Mouse (Mus musculus): ENCODE measurements at regions not wholly inside any gene's neighbourhood (a gene's known extent, or its start where the extent isn't known, plus 50 kb on each side); places are given as distances from the start of the nearest gene placed in this dataset.

- Histone ChIP-seq H3K9ac (no peak overlapping the region), H3K36me3 (no peaks in the 10 kb centered on the region), H3K4me2 (no peak overlapping the region), H3K4me1 (replicated peaks) (0 out of 2 replicates have a peak, but pooled peaks cover 4% of the 10 kb centered on the region), H3K4me3 (no peak overlapping the region), H3K27me3 (no peaks in the 10 kb centered on the region), H3K9me3 (no peaks in the 10 kb centered on the region), H3K27ac (replicated peaks) (no peak overlapping the region)
- 75% methylated on average over 4 of the region's 4 CpGs for WGBS
- ATAC-seq (ENCODE audit: low FRiP score, low read depth) = no peak
Measured at GRCm38 (mm10) chr1:92776353-92776752, 55.1 kb upstream of the Gpc1 start.

- H3K4me1 ChIP-seq (replicated peaks) = 0 out of 2 replicates have a peak, but pooled peaks cover 4% of the 10 kb centered on the region
- 88% methylated on average over 3 of the region's 3 CpGs for WGBS
Measured at GRCm38 (mm10) chr1:92775908-92776307, 55.5 kb upstream of the Gpc1 start.

DNA sequence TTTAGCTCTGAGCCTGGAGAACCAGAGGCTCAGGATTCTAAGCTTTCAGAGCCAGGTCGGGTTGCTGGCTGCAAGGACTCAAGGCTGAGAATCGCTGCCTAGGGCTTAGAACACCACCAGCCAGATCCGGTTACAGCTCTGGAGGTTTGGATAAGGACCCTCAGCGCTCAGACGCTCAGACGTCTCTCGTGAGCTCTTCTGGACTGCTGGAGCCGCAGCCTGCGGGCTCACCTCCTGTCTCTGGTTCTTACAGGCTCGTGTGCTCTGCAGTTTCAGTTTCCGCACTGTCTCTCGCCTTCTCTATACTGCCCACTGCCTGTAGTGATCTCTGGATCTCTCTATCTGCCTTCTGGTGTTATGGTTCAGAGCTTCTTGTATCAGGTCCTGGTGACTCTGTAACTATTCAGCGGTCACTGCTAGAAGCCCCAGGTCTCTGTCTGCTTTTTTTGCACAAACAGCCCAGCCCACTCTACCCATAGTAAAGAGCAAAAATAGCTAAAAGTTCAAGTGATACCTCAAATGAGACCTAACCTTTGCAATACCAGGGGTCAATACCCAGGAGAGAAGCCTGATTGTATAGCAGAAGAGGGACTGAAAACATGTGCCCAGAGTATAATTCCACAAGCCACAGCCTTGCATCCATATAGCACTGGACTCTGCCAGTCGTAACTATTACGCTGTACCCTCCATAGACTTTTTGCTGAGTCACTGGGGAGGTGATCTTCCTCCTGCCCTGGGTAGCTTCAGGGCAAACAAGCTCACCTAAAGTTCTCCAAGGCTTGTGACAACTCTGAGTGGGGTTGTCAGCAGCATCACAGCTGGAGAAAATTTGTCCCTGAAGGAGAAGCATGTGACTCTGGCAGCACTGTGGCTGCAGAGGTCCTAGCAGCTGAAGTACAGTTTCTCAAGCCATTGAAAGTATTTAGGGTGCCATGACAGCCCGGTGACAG lies 56.4 kb upstream of the Gpc1 start:
- H3K27me3 ChIP-seq = no peaks in the 10 kb centered on the region
- H3K36me3 ChIP-seq = no peaks in the 10 kb centered on the region
- no peak overlapping the region for H3K4me3 ChIP-seq
- no peaks in the 10 kb centered on the region for H3K9me3 ChIP-seq
- H3K4me2 ChIP-seq = no peak overlapping the region
- no peak for ATAC-seq (ENCODE audit: low FRiP score, low read depth)
- WGBS = 50% methylated on average over 16 of the region's 16 CpGs
- H3K4me1 ChIP-seq (replicated peaks) = peaks cover 9% of the 10 kb centered on the region
- no peak overlapping the region for H3K9ac ChIP-seq
- H3K27ac ChIP-seq (replicated peaks) = no peak overlapping the region

More at GRCm38 (mm10) chr1:92775908-92776307, 55.5 kb upstream of the Gpc1 start:
- no peak for ATAC-seq (ENCODE audit: low FRiP score, low read depth)
- no peak overlapping the region for H3K27ac ChIP-seq (replicated peaks)
- no peak overlapping the region for H3K4me3 ChIP-seq
- no peak overlapping the region for H3K9ac ChIP-seq
- no peaks in the 10 kb centered on the region for H3K9me3 ChIP-seq
- H3K36me3 ChIP-seq = no peaks in the 10 kb centered on the region
- H3K4me2 ChIP-seq = no peak overlapping the region
- H3K27me3 ChIP-seq = no peaks in the 10 kb centered on the region

DNA sequence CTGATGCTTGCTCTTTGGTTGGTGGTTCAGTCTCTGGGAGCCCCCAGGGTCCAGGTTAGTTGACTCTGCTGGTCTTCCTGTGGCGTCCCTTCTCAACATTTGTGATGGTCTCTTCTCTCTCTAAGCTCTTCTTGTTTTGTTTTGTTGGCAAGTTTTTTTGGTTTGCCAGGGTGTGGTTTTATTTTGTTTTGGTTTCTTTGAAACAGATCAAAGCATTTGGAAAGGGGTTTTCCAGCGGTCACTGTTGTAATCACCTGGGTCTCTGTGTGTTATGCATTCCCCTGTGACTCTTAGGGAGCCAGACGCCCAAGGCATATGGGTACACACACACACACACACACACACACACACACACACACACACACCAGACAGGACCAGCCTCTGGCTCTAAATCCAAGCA lies 57.4 kb upstream of the Gpc1 start:
- H3K36me3 ChIP-seq = no peaks in the 10 kb centered on the region

DNA sequence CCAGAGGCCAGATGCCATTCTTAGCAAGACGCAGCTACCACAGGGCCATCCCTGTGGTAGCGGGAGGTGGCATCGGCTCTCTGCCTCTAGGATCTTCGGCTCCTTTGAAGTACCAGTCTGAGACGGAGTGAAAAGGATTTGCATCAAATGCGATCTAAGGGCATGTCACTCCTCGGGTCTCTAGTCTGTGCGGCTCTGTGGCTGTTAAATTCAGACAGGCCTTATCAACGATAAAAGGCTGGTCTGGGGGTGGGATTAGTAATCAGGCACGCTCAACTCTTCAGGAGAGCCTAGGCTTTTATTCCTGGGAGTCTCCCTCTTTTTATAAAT lies 58.7 kb upstream of the Gpc1 start:
- no peak for ATAC-seq (ENCODE audit: low FRiP score, low read depth)
- no peaks in the 10 kb centered on the region for H3K36me3 ChIP-seq
- no peaks in the 10 kb centered on the region for H3K27me3 ChIP-seq
- H3K4me1 ChIP-seq (replicated peaks) = peaks cover 18% of the 10 kb centered on the region
- H3K4me2 ChIP-seq = no peak overlapping the region
- WGBS = 65% methylated on average over 10 of the region's 10 CpGs
- no peak overlapping the region for H3K27ac ChIP-seq (replicated peaks)
- no peak overlapping the region for H3K9ac ChIP-seq
- H3K4me3 ChIP-seq = no peak overlapping the region
- H3K9me3 ChIP-seq = no peaks in the 10 kb centered on the region

More for the DNA sequence above, 57.4 kb upstream of the Gpc1 start:
- Histone ChIP-seq H3K4me3 (no peak overlapping the region), H3K27me3 (no peaks in the 10 kb centered on the region), H3K9me3 (no peaks in the 10 kb centered on the region), H3K4me1 (replicated peaks) (peaks cover 18% of the 10 kb centered on the region), H3K27ac (replicated peaks) (no peak overlapping the region), H3K9ac (no peak overlapping the region), H3K4me2 (no peak overlapping the region)
- ATAC-seq (ENCODE audit: low FRiP score, low read depth) = no peak
- WGBS = 81% methylated on average over 3 of the region's 3 CpGs

DNA sequence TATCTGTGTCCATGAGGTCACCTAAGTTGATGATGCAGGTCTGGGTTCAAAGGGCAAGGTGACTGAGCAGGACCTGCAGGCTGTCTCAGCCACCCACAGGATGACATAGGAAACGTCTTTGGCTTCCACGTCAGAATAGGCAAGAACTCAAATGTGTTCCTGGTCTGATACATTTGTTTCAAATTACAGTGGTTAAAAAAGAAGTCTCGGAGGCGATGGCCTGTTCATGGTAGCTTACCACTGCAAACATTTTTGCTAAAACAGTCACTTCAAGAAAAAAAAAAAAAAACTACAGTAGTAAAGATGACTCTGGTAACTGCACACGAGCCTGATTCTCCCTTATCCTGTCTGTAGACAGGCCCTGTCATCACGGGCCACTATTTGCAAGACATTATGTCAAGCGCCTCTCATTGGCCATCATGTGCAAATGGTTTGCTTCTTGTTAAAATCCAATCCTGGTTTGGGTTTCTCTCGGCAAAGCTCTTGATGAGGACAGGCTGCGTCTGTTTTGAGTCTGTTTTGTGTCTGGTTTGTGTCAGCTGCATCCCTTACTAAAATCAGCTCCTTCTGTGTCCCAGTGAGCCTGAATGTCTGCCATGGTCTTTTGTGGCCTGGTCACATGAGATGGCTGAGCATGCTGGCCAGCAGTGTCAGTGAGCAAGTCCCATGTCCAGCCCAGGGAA lies 59.2 kb upstream of the Gpc1 start:
- Histone ChIP-seq H3K4me1 (replicated peaks) (peaks cover 18% of the 10 kb centered on the region), H3K36me3 (no peaks in the 10 kb centered on the region), H3K27me3 (no peaks in the 10 kb centered on the region), H3K9me3 (no peaks in the 10 kb centered on the region), H3K9ac (no peak overlapping the region), H3K4me3 (no peak overlapping the region), H3K27ac (replicated peaks) (no peak overlapping the region), H3K4me2 (no peak overlapping the region)
- WGBS = 87% methylated on average over 9 of the region's 9 CpGs
- no peak for ATAC-seq (ENCODE audit: low FRiP score, low read depth)

DNA sequence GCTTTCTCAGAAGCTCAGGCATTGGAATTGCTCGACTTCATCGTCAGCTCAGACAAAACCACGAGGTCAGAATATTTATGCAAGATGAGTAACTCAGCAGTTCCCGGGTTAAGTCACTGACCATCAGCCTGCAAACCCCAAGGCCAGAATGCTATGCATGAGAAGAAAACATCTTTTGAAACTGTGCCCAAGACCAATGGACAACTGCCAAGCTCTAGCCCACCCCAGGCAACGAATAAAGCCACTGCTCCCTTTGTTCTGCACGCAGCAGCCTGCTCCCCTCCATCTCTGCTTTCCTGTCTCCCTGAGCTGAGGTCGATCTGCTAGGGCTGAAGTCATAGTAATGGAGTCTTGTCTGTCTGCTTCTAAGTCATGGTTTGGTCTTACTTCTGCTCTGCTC lies 61.7 kb upstream of the Gpc1 start:
- no peak overlapping the region for H3K9ac ChIP-seq
- 35% methylated on average over 7 of the region's 7 CpGs for WGBS
- peak overlapping the region; percentile 68 for H3K27ac ChIP-seq (replicated peaks)
- H3K4me1 ChIP-seq (replicated peaks) = peaks cover 16% of the 10 kb centered on the region
- no peaks in the 10 kb centered on the region for H3K27me3 ChIP-seq
- no peaks in the 10 kb centered on the region for H3K9me3 ChIP-seq
- H3K4me2 ChIP-seq = no peak overlapping the region
- no peaks in the 10 kb centered on the region for H3K36me3 ChIP-seq
- ATAC-seq (ENCODE audit: low FRiP score, low read depth) = peak; percentile 38; the same call in 1 of the 2 replicates
- no peak overlapping the region for H3K4me3 ChIP-seq

DNA sequence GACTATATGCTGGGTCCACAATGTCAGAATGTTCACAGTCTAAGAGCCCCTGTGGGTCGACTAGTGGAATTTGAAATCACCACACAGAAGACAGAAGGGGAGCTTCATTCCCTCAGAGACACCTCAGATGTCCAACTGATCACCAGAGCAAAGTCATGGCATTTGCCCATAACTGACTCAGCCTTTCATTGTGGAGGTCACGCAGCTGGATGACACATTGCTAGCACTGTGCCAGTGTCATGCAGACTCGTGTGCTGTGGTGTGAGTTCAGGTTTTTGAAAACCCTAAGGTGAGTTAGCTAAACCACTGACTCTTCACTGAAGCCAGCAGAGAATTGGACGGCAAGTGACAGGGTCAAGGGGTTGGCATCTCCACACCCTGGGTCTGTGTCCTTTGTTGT lies 62.3 kb upstream of the Gpc1 start:
- Histone ChIP-seq H3K4me1 (replicated peaks) (peaks cover 14% of the 10 kb centered on the region), H3K27me3 (no peaks in the 10 kb centered on the region), H3K36me3 (no peaks in the 10 kb centered on the region), H3K4me3 (no peak overlapping the region), H3K9me3 (no peaks in the 10 kb centered on the region), H3K27ac (replicated peaks) (no peak overlapping the region), H3K9ac (no peak overlapping the region), H3K4me2 (no peak overlapping the region)
- WGBS = 66% methylated on average over 4 of the region's 4 CpGs
- no peak for ATAC-seq (ENCODE audit: low FRiP score, low read depth)

DNA sequence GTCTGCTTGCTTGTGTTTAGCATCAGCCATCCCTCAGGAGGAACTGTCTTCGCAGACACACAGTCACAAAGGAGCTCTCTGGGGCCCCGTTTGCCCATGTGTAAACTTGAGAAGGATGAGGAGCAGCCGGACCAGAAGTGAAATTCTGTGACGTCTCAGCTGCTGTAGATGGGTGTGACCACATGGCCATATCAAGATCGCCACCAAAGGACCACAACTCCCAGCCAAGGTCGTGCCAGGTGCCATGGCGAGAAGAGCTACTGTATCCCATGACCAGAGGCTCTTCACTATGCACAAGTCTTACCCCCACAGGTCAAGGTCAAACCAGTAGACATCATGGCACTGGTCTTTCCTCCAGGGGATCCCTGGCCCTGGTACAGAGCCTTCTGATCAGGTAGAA lies 64.9 kb upstream of the Gpc1 start:
- Histone ChIP-seq H3K9ac (no peak overlapping the region), H3K27me3 (no peaks in the 10 kb centered on the region), H3K9me3 (no peaks in the 10 kb centered on the region), H3K4me2 (no peak overlapping the region), H3K4me1 (replicated peaks) (peaks cover 14% of the 10 kb centered on the region), H3K36me3 (no peaks in the 10 kb centered on the region), H3K27ac (replicated peaks) (no peak overlapping the region), H3K4me3 (no peak overlapping the region)
- no peak for ATAC-seq (ENCODE audit: low FRiP score, low read depth)
- 91% methylated on average over 7 of the region's 7 CpGs for WGBS

DNA sequence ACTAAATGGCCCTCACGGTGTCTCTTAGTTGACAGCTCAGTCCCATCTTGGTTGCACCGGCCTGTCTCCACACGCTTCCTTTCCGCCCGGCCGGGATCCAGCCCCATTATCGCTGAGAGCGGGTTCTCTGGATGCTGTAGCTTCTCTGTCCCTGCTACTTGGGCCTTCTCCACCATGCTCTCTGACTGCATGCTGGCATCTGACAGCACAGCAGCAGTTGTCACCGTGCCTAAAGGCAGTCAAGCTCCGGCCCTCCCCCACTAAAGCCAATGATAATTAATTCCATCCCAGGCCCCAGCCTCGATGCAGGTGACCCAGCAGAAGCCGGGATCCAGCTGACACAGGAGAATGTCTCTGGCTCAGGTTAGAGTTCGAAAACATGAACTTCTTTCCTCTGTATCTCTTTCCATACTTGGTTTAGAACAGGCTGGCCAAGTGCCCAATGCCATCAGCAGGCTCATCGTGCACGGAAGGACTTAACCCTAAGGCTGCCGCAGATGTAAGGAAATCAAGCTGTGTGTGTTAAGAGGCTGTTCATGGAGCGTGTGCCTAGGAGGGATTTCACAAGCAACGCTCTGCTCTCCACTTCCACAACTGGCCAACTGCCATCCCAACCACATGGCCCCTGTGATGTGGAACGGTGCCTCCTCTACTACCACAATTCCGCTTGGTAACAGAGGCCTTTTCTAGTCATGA lies 76.5 kb upstream of the Gpc1 start:
- Histone ChIP-seq H3K4me3 (no peak overlapping the region), H3K36me3 (no peaks in the 10 kb centered on the region), H3K4me1 (replicated peaks) (peaks cover 10% of the 10 kb centered on the region), H3K27me3 (no peaks in the 10 kb centered on the region), H3K9ac (no peak overlapping the region), H3K27ac (replicated peaks) (0 out of 2 replicates have a peak overlapping the region, but pooled peaks have one; percentile 12), H3K9me3 (no peaks in the 10 kb centered on the region), H3K4me2 (no peak overlapping the region)
- WGBS = 59% methylated on average over 20 of the region's 20 CpGs
- ATAC-seq (ENCODE audit: low FRiP score, low read depth) = peak; percentile 54

DNA sequence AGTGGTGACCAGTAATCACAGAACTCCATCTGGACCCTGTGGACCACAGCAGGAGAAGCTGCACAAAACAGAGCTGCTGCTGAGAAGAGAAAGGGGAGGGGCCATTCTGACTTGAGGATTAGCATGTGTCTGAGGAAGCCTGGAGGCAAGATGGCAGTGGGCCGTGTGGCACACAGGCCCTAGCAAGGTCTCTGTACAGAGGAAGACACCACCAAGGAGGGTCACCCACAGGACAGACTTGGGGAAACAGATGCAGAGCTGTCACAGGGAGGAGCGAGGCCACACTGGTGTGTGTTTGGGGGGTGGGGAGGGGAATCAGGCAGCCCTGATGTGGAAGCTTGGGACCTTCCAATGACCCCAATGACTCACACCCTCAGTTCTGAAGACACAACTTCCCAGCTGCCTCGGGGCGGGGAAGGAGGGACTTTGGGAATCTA lies 79.7 kb upstream of the Gpc1 start:
- 55% methylated on average over 4 of the region's 4 CpGs for WGBS
- Histone ChIP-seq H3K4me2 (no peak overlapping the region), H3K4me1 (replicated peaks) (peaks cover 10% of the 10 kb centered on the region), H3K4me3 (no peak overlapping the region), H3K9me3 (no peaks in the 10 kb centered on the region), H3K27ac (replicated peaks) (no peak overlapping the region), H3K27me3 (no peaks in the 10 kb centered on the region), H3K9ac (no peak overlapping the region), H3K36me3 (no peaks in the 10 kb centered on the region)
- no peak for ATAC-seq (ENCODE audit: low FRiP score, low read depth)

- no peak for ATAC-seq (ENCODE audit: low FRiP score, low read depth)
- Histone ChIP-seq H3K9ac (no peak overlapping the region), H3K36me3 (no peaks in the 10 kb centered on the region), H3K27ac (replicated peaks) (no peak overlapping the region), H3K4me2 (no peak overlapping the region), H3K4me1 (replicated peaks) (peaks cover 11% of the 10 kb centered on the region), H3K9me3 (no peaks in the 10 kb centered on the region), H3K27me3 (no peaks in the 10 kb centered on the region), H3K4me3 (no peak overlapping the region)
- WGBS = 68% methylated on average over 7 of the region's 7 CpGs
Measured at GRCm38 (mm10) chr1:92749475-92749874, 82.0 kb upstream of the Gpc1 start.
